Mouse (Mus musculus) ES-E14 (cell line): ENCODE results near the gene Hmgb1. TPM values are rescaled to one million over a fixed set of nuclear protein-coding genes. Genes with fewer than 3 reads are reported as not detected.

Experiments used
- DNase-seq: peaks from one replicate; pipeline ENCODE4 v3.0.0-alpha.2; 2013; ENCODE audit warnings: low read depth, low spot score
- H3K27ac ChIP-seq: 2 replicates; pipeline ENCODE4 v1.5.1; 2012; ENCODE audit warnings: low read depth, mild to moderate bottlenecking, low read length, moderate library complexity, mixed read lengths; ENCODE audit not compliant: poor library complexity, insufficient read depth, severe bottlenecking
- H3K36me3 ChIP-seq: 2 replicates; pipeline ENCODE4 v1.6.1; 2012; ENCODE audit warnings: mild to moderate bottlenecking, low read length, moderate library complexity, mixed read lengths; ENCODE audit not compliant: control insufficient read depth, poor library complexity, insufficient read depth, severe bottlenecking
- H3K4me1 ChIP-seq, 2 experiments: fragments of 150-350 bp in 1 of 2; sonication (generic) in 1 of 2; 2 replicates each; pipeline ENCODE4 v1.6.1; 2012; ENCODE audit warnings: low read length in 2 of 2, mild to moderate bottlenecking in 1 of 2, mixed read lengths in 1 of 2; ENCODE audit not compliant: control insufficient read depth in 2 of 2, insufficient read depth in 2 of 2, poor library complexity in 1 of 2
- H3K4me3 ChIP-seq, 2 experiments: fragments of 150-350 bp in 1 of 2; sonication (generic) in 1 of 2; 2 replicates each; pipeline ENCODE4 v1.5.1; 2012; ENCODE audit warnings: low read length in 2 of 2, low read depth in 1 of 2, mild to moderate bottlenecking in 1 of 2, mixed read lengths in 1 of 2; ENCODE audit not compliant: insufficient read depth in 1 of 2, poor library complexity in 1 of 2, severe bottlenecking in 1 of 2
- H3K9ac ChIP-seq: 2 replicates; pipeline ENCODE4 v1.6.1; 2012; ENCODE audit warnings: low read depth, mild to moderate bottlenecking, low read length, mixed read lengths; ENCODE audit not compliant: poor library complexity, insufficient read depth, severe bottlenecking
- H3K9me3 ChIP-seq: fragments of 150-350 bp; sonication (generic); 2 replicates; pipeline ENCODE4 v1.6.1; 2012; ENCODE audit warnings: low read depth, mild to moderate bottlenecking, low read length; ENCODE audit not compliant: control insufficient read depth, insufficient read depth
- CHD2 ChIP-seq: IDR thresholded peaks from 2 replicates; pipeline ENCODE4 v1.6.1; 2014; ENCODE audit warnings: mild to moderate bottlenecking, low read depth, low read length, inconsistent platforms
- HCFC1 ChIP-seq: IDR thresholded peaks from 2 replicates; pipeline ENCODE4 v1.6.1; 2012; ENCODE audit warnings: low read length, inconsistent platforms, borderline replicate concordance; ENCODE audit not compliant: insufficient read depth
- MAFK ChIP-seq: IDR thresholded peaks from 2 replicates; pipeline ENCODE4 v1.6.1; 2014; ENCODE audit warnings: mild to moderate bottlenecking, low read depth, low read length, inconsistent platforms; ENCODE audit not compliant: insufficient read depth
- ZC3H11A ChIP-seq: IDR thresholded peaks from 2 replicates; pipeline ENCODE4 v1.6.1; 2012; ENCODE audit warnings: low read depth, mild to moderate bottlenecking, inconsistent platforms, low read length, borderline replicate concordance
- ZNF384 ChIP-seq: IDR thresholded peaks from 2 replicates; pipeline ENCODE4 v1.6.1; 2012; ENCODE audit warnings: low read depth, low read length, inconsistent platforms
- in situ Hi-C, 2 experiments: fragments of 600-800 bp; cut with MboI; formaldehyde crosslinking; loops; one replicate each; pipeline ENCODE4 v1.15.1; 2025; ENCODE audit warnings: low sequenced_read_pairs in 2 of 2, inconsistent platforms in 1 of 2; ENCODE audit not compliant: unreplicated experiment in 2 of 2
- total RNA-seq: library from RNA; depleted of rRNA; stranded (reverse); fragments of 300-350 nt; gene quantifications from 2 replicates; pipeline ENCODE4 v1.2.3, GENCODE M21; 2012

Hmgb1 gene
- total RNA-seq, 1 experiment, result 350 TPM

DNA sequence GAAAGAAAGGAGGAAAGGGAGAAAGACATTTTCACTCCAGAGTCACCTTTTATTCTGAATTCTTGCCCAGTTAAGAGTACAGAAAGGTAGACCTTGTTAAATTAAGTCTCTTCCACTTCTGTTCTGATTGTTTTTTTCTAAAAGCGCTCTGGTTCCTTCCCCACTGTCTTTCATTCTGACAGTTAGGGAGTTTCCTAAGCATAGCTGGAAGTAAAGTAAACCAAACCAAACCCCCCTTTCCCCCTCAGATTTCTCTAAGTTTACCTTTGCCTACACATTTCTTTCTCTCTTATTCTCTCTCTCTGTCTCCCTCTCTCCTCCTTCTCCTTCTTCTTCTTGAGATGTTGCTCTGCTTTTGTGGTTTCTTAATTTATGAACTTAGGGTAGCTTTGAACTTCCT, 85.3 kb downstream of the Hmgb1 start:
- no peak for DNase-seq
- Histone ChIP-seq H3K9ac (no peak overlapping the region), H3K9me3 (no peaks in the 10 kb centered on the region), H3K36me3 (no peaks in the 10 kb centered on the region), H3K27ac (no peak overlapping the region), H3K4me1 (peaks cover 0 to 13% of the 10 kb centered on the region in 2 experiments; a peak in 1 of 4 replicates), H3K4me3 (no peak overlapping the region)
- TF ChIP-seq MAFK (no peak), ZNF384 (no peak), CHD2 (no peak)
- in situ Hi-C loops, result no loop called here

DNA sequence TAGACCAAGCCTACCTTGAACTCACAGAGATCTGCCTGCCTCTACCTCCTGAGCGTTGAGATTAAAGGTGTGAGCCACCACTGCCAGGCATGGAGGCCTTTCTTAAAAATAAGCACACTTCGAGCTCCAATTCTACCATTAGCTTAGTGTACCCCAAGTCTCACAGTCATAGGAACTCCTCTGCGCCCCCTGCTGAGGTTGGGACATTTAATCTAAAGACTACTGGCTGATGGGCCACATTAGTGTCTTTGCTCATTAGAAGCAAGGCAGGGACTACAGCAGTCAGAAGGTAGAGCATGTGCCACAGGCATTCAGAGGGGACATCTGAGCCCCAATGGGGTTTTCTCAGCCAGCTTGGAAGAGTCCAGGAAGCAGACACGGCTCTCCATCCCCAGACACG, 86.4 kb downstream of the Hmgb1 start:
- peaks cover 0 to 13% of the 10 kb centered on the region in 2 experiments; a peak in 1 of 4 replicates for H3K4me1 ChIP-seq
- H3K9me3 ChIP-seq, result no peaks in the 10 kb centered on the region
- no peaks in the 10 kb centered on the region for H3K36me3 ChIP-seq
- H3K27ac ChIP-seq, result no peak overlapping the region
- no peak overlapping the region for H3K9ac ChIP-seq
- DNase-seq, result no peak
- TF ChIP-seq CHD2, result no peak
- no peak for TF ChIP-seq ZC3H11A
- no peak for TF ChIP-seq MAFK
- TF ChIP-seq ZNF384, result no peak
- no peak for TF ChIP-seq HCFC1
- no peak overlapping the region for H3K4me3 ChIP-seq
- in situ Hi-C loops, result no loop called here

DNA sequence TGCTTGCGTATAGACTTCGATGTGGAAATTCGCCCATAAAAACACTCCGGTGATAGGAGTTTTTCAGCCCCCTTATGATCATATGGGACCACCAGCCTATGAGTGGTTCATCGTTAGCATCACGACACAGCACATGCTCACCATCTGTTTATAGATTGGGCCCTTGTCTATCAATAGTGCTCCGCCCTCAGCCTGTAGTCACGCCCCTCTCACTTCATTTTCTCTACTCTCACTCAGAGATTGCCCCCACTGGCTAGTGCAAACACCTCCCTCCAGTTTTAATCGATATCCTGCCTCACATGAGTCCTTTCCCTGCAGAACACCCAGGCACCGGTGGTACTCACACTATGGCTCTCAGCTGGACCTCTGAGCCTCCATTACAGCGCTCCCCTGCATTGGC, 88.0 kb downstream of the Hmgb1 start:
- in situ Hi-C loops, result no loop called here
- Histone ChIP-seq H3K9me3 (no peaks in the 10 kb centered on the region), H3K4me3 (no peak overlapping the region), H3K4me1 (peaks cover 0 to 13% of the 10 kb centered on the region in 2 experiments; a peak in 1 of 4 replicates), H3K9ac (no peak overlapping the region), H3K27ac (no peak overlapping the region), H3K36me3 (no peaks in the 10 kb centered on the region)
- no peak for TF ChIP-seq CHD2
- no peak for TF ChIP-seq MAFK
- no peak for TF ChIP-seq HCFC1
- TF ChIP-seq ZNF384, result no peak
- no peak for TF ChIP-seq ZC3H11A
- DNase-seq, result no peak

DNA sequence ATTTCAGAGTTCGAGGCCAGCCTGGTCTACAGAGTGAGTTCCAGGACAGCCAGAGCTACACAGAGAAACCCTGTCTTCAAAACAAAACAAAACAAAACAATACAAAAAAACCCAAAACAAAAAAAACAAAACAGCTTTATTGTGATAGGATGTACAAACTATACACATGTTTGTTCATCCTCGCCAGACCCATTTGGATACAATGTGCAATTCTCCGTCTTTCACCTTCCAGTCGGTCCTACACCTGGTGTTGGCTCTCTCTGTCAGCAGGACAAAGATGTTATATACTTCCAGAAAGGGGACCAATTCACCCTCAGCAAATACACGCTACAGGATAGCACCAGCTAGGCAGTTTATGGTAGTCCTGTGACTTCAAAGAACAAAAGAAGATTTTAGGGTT, 91.4 kb downstream of the Hmgb1 start:
- in situ Hi-C loops, result no loop called here

DNA sequence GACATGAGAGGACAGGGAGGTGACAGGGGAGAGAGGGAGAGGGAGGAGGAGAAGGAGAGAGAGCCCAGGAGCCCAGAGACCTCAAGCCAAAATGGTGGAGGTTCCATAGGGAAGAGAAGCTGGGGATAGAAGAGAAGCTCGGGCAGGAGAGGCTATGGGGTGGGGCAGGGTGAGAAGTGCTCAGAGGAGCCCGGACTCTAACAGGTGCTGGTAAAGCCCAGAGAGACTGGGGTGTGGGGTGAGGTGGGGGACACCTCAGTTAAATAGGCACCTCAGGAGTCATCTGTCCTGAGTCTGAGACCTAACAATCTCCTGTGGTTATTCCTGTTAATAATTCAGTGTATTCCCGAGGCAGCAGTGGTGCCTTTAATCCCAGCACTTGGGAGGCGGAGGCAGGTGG, 91.8 kb downstream of the Hmgb1 start:
- Histone ChIP-seq H3K36me3 (no peaks in the 10 kb centered on the region), H3K9ac (no peak overlapping the region), H3K4me3 (no peak overlapping the region), H3K4me1 (peaks cover 0 to 13% of the 10 kb centered on the region in 2 experiments; a peak in 1 of 4 replicates), H3K27ac (no peak overlapping the region), H3K9me3 (no peaks in the 10 kb centered on the region)
- in situ Hi-C loops, result no loop called here
- TF ChIP-seq ZC3H11A (no peak), CHD2 (no peak), HCFC1 (no peak), MAFK (no peak), ZNF384 (no peak)
- DNase-seq, result no peak

More for the DNA sequence above, 91.4 kb downstream of the Hmgb1 start:
- Histone ChIP-seq H3K4me3 (no peak overlapping the region), H3K27ac (no peak overlapping the region), H3K36me3 (no peaks in the 10 kb centered on the region), H3K9ac (no peak overlapping the region), H3K9me3 (no peaks in the 10 kb centered on the region), H3K4me1 (peaks cover 0 to 13% of the 10 kb centered on the region in 2 experiments; a peak in 1 of 4 replicates)
- no peak for DNase-seq
- no peak for TF ChIP-seq ZC3H11A
